Mouse (Mus musculus): ENCODE data around the gene Ebna1bp2. TPM values are rescaled to one million over a fixed set of nuclear protein-coding genes. Genes with fewer than 3 reads are reported as not detected.

The Ebna1bp2 gene
- polyA plus RNA-seq (2012; rRNA removed), result 53.1 and 54.8 TPM in 2 replicates

- peaks cover 3% of the 10 kb centered on the region; the same call in 1 of the 2 replicates for H3K4me1 ChIP-seq (ENCODE audit: control insufficient read depth, insufficient read depth, low read length)
- no peak within 1 kb of the TSS for H3K27ac ChIP-seq (ENCODE audit: insufficient read depth, low read length)
- H3K4me3 ChIP-seq (ENCODE audit: insufficient read depth, low read length), result peak within 1 kb of the TSS; percentile 88
- TF ChIP-seq POLR2A (IDR thresholded peaks at IDR 0.05; ENCODE audit: extremely low read depth, insufficient read depth, low read length) (peak; percentile 46; the same call in 1 of the 2 replicates), CTCF (IDR thresholded peaks at IDR 0.05; ENCODE audit: extremely low read depth, insufficient read depth, low read length) (no peak)
Measured at GRCm38 (mm10) chr4:118620279-118620966, at the start of gene Ebna1bp2, which contains the start of gene Cfap57. TSS of gene Ebna1bp2 (plus strand) at chr4:118620799. TSS of gene Cfap57 (minus strand) at chr4:118620777.

- Histone ChIP-seq H3K4me1 (ENCODE audit: control insufficient read depth, insufficient read depth, low read length) (no peaks in the 10 kb centered on the region), H3K27ac (ENCODE audit: insufficient read depth, low read length) (no peak overlapping the region), H3K4me3 (ENCODE audit: insufficient read depth, low read length) (no peak overlapping the region)
- TF ChIP-seq CTCF (IDR thresholded peaks at IDR 0.05; ENCODE audit: extremely low read depth, insufficient read depth, low read length) (no peak), POLR2A (IDR thresholded peaks at IDR 0.05; ENCODE audit: extremely low read depth, insufficient read depth, low read length) (no peak)
Measured at GRCm38 (mm10) chr4:118571441-118571840, 49.2 kb upstream of the Ebna1bp2 start.

- no peak for TF ChIP-seq POLR2A (IDR thresholded peaks at IDR 0.05; ENCODE audit: extremely low read depth, insufficient read depth, low read length)
- TF ChIP-seq CTCF (IDR thresholded peaks at IDR 0.05; ENCODE audit: extremely low read depth, insufficient read depth, low read length), result peak; percentile 93
- Histone ChIP-seq H3K27ac (ENCODE audit: insufficient read depth, low read length) (no peak overlapping the region), H3K4me3 (ENCODE audit: insufficient read depth, low read length) (no peak overlapping the region), H3K4me1 (ENCODE audit: control insufficient read depth, insufficient read depth, low read length) (no peaks in the 10 kb centered on the region)
Measured at GRCm38 (mm10) chr4:118576097-118576496, 44.5 kb upstream of the Ebna1bp2 start.

- TF ChIP-seq CTCF (IDR thresholded peaks at IDR 0.05; ENCODE audit: extremely low read depth, insufficient read depth, low read length) (peak; percentile 45; the same call in 1 of the 2 replicates), POLR2A (IDR thresholded peaks at IDR 0.05; ENCODE audit: extremely low read depth, insufficient read depth, low read length) (no peak)
- no peak overlapping the region for H3K4me3 ChIP-seq (ENCODE audit: insufficient read depth, low read length)
- H3K4me1 ChIP-seq (ENCODE audit: control insufficient read depth, insufficient read depth, low read length), result no peaks in the 10 kb centered on the region
- H3K27ac ChIP-seq (ENCODE audit: insufficient read depth, low read length), result no peak overlapping the region
Measured at GRCm38 (mm10) chr4:118579313-118579712, 41.3 kb upstream of the Ebna1bp2 start.

GRCm38 (mm10) chr4:118581508-118581907, 39.1 kb upstream of the Ebna1bp2 start:
- no peak overlapping the region for H3K4me3 ChIP-seq (ENCODE audit: insufficient read depth, low read length)
- TF ChIP-seq CTCF (IDR thresholded peaks at IDR 0.05; ENCODE audit: extremely low read depth, insufficient read depth, low read length) (no peak), POLR2A (IDR thresholded peaks at IDR 0.05; ENCODE audit: extremely low read depth, insufficient read depth, low read length) (no peak)
- H3K4me1 ChIP-seq (ENCODE audit: control insufficient read depth, insufficient read depth, low read length), result no peaks in the 10 kb centered on the region
- H3K27ac ChIP-seq (ENCODE audit: insufficient read depth, low read length), result no peak overlapping the region

GRCm38 (mm10) chr4:118582629-118583028, 38.0 kb upstream of the Ebna1bp2 start:
- Histone ChIP-seq H3K4me1 (ENCODE audit: control insufficient read depth, insufficient read depth, low read length) (no peaks in the 10 kb centered on the region), H3K27ac (ENCODE audit: insufficient read depth, low read length) (no peak overlapping the region), H3K4me3 (ENCODE audit: insufficient read depth, low read length) (no peak overlapping the region)
- TF ChIP-seq POLR2A (IDR thresholded peaks at IDR 0.05; ENCODE audit: extremely low read depth, insufficient read depth, low read length) (no peak), CTCF (IDR thresholded peaks at IDR 0.05; ENCODE audit: extremely low read depth, insufficient read depth, low read length) (no peak)

GRCm38 (mm10) chr4:118589053-118589732, 31.4 kb upstream of the Ebna1bp2 start:
- Histone ChIP-seq H3K4me1 (ENCODE audit: control insufficient read depth, insufficient read depth, low read length) (no peaks in the 10 kb centered on the region), H3K27ac (ENCODE audit: insufficient read depth, low read length) (no peak overlapping the region), H3K4me3 (ENCODE audit: insufficient read depth, low read length) (no peak overlapping the region)
- TF ChIP-seq POLR2A (IDR thresholded peaks at IDR 0.05; ENCODE audit: extremely low read depth, insufficient read depth, low read length) (no peak), CTCF (IDR thresholded peaks at IDR 0.05; ENCODE audit: extremely low read depth, insufficient read depth, low read length) (no peak)

GRCm38 (mm10) chr4:118589733-118590130, 30.9 kb upstream of the Ebna1bp2 start:
- Histone ChIP-seq H3K27ac (ENCODE audit: insufficient read depth, low read length) (no peak overlapping the region), H3K4me3 (ENCODE audit: insufficient read depth, low read length) (no peak overlapping the region), H3K4me1 (ENCODE audit: control insufficient read depth, insufficient read depth, low read length) (no peaks in the 10 kb centered on the region)
- TF ChIP-seq POLR2A (IDR thresholded peaks at IDR 0.05; ENCODE audit: extremely low read depth, insufficient read depth, low read length) (no peak), CTCF (IDR thresholded peaks at IDR 0.05; ENCODE audit: extremely low read depth, insufficient read depth, low read length) (no peak)

- TF ChIP-seq CTCF (IDR thresholded peaks at IDR 0.05; ENCODE audit: extremely low read depth, insufficient read depth, low read length), result no peak
- TF ChIP-seq POLR2A (IDR thresholded peaks at IDR 0.05; ENCODE audit: extremely low read depth, insufficient read depth, low read length), result no peak
- Histone ChIP-seq H3K4me3 (ENCODE audit: insufficient read depth, low read length) (no peak overlapping the region), H3K27ac (ENCODE audit: insufficient read depth, low read length) (no peak overlapping the region), H3K4me1 (ENCODE audit: control insufficient read depth, insufficient read depth, low read length) (no peaks in the 10 kb centered on the region)
Measured at GRCm38 (mm10) chr4:118604065-118604464, 16.5 kb upstream of the Ebna1bp2 start.

- Histone ChIP-seq H3K4me3 (ENCODE audit: insufficient read depth, low read length) (no peak overlapping the region), H3K27ac (ENCODE audit: insufficient read depth, low read length) (no peak overlapping the region), H3K4me1 (ENCODE audit: control insufficient read depth, insufficient read depth, low read length) (no peaks in the 10 kb centered on the region)
- TF ChIP-seq POLR2A (IDR thresholded peaks at IDR 0.05; ENCODE audit: extremely low read depth, insufficient read depth, low read length) (no peak), CTCF (IDR thresholded peaks at IDR 0.05; ENCODE audit: extremely low read depth, insufficient read depth, low read length) (no peak)
Measured at GRCm38 (mm10) chr4:118609836-118610235, 10.8 kb upstream of the Ebna1bp2 start.
